Mouse (Mus musculus): ENCODE measurements at regions not wholly inside any gene's neighbourhood (a gene's known extent, or its start where the extent isn't known, plus 50 kb on each side); places are given as distances from the start of the nearest gene placed in this dataset.

DNA sequence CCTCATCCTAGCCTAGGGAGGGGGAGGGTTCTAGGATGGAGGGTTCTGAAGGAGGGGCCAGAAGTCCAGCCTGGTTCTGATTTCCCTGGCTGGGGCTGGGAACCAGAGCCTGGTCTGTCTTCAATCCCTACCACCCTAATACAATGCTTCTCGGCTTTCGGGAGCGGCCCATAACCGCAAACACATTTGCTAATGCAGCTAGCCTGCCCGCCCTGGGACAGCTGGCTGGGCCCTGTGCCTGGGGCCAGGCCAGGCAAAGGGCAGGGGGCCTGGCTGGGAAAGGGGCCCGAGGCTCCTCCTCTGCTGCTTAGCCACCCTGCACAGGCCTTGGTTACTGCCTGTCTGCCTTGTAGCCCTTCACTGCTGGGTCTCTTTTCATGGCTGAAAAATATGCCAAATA is 74.9 kb downstream of the Pja1 start:
- no peak overlapping the region for H3K9ac ChIP-seq (replicated peaks; ENCODE audit: low read length)
- H3K27me3 ChIP-seq (ENCODE audit: insufficient read depth, low read length), result peaks cover 20% of the 10 kb centered on the region; the same call in 1 of the 2 replicates
- no peak overlapping the region for H3K4me2 ChIP-seq (replicated peaks; ENCODE audit: low read depth, low read length)
- no peak overlapping the region for H3K4me3 ChIP-seq (ENCODE audit: low read length)
- no peaks in the 10 kb centered on the region for H3K36me3 ChIP-seq (ENCODE audit: insufficient read depth, low read length)
- H3K9me3 ChIP-seq (ENCODE audit: low read length), result no peaks in the 10 kb centered on the region
- WGBS, result 46% methylated on average over 6 of the region's 6 CpGs
- peaks cover 16% of the 10 kb centered on the region; the same call in 1 of the 2 replicates for H3K4me1 ChIP-seq (ENCODE audit: insufficient read depth, low read length)
- H3K27ac ChIP-seq (ENCODE audit: low read length), result no peak overlapping the region
- 0 out of 2 replicates have a peak, but pooled peaks have one; percentile 30 for ATAC-seq (ENCODE audit: low FRiP score, low TSS enrichment)

DNA sequence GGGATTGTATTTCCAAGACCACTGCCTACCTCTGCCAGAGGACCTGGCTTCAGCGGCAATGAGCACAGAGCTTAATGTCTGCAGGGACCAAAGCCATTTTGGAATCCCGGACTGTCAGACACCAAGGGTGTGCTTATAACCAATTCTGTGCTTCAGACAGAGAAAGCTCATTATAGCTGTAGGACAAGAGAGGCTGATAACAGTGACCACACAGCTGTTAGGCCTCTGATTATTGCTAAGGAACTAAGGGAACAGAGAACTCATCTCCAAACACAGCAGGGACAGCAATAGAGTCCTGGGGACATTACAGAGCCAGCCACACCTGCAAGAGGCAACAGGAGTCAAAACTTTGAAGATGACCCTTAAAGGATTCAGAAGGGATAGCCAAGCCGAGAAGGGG is 76.0 kb downstream of the Pja1 start:
- H3K4me2 ChIP-seq (replicated peaks; ENCODE audit: low read depth, low read length), result no peak overlapping the region
- no peak overlapping the region for H3K27ac ChIP-seq (ENCODE audit: low read length)
- peaks cover 20% of the 10 kb centered on the region; the same call in 1 of the 2 replicates for H3K27me3 ChIP-seq (ENCODE audit: insufficient read depth, low read length)
- H3K4me1 ChIP-seq (ENCODE audit: insufficient read depth, low read length), result peaks cover 19% of the 10 kb centered on the region; the same call in 1 of the 2 replicates
- no peaks in the 10 kb centered on the region for H3K9me3 ChIP-seq (ENCODE audit: low read length)
- no peak overlapping the region for H3K4me3 ChIP-seq (ENCODE audit: low read length)
- no peak for ATAC-seq (ENCODE audit: low FRiP score, low TSS enrichment)
- no peaks in the 10 kb centered on the region for H3K36me3 ChIP-seq (ENCODE audit: insufficient read depth, low read length)
- 87% methylated on average over 3 of the region's 3 CpGs for WGBS
- H3K9ac ChIP-seq (replicated peaks; ENCODE audit: low read length), result no peak overlapping the region

DNA sequence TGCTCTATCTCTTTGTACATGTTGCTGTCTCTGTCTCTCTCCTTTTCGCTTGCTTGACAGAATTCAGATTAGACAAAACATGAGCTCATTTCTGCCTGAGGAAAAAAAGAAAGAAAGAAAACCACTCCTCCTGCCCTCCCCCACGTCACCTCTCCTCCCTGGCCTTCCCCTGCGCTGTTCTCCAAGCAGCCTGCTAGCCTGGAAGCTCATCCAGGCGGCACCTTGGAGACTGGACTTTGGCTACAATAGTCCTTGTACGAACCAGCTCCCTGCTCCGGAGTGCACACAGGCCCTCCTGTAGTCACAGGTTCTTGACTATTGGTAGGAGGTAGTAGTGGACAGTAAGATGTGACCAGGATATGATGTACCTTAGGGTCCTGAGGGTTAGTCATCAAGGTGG is 79.4 kb downstream of the Pja1 start:
- Histone ChIP-seq H3K27me3 (ENCODE audit: insufficient read depth, low read length) (peaks cover 21% of the 10 kb centered on the region; the same call in 1 of the 2 replicates), H3K4me1 (ENCODE audit: insufficient read depth, low read length) (peaks cover 16% of the 10 kb centered on the region; the same call in 1 of the 2 replicates), H3K4me3 (ENCODE audit: low read length) (no peak overlapping the region), H3K9me3 (ENCODE audit: low read length) (no peaks in the 10 kb centered on the region), H3K27ac (ENCODE audit: low read length) (no peak overlapping the region; the same call in 1 of the 2 replicates), H3K9ac (replicated peaks; ENCODE audit: low read length) (no peak overlapping the region), H3K36me3 (ENCODE audit: insufficient read depth, low read length) (no peaks in the 10 kb centered on the region), H3K4me2 (replicated peaks; ENCODE audit: low read depth, low read length) (no peak overlapping the region)
- 62% methylated on average over 6 of the region's 6 CpGs for WGBS
- ATAC-seq (ENCODE audit: low FRiP score, low TSS enrichment), result peak; percentile 66; the same call in 1 of the 2 replicates

DNA sequence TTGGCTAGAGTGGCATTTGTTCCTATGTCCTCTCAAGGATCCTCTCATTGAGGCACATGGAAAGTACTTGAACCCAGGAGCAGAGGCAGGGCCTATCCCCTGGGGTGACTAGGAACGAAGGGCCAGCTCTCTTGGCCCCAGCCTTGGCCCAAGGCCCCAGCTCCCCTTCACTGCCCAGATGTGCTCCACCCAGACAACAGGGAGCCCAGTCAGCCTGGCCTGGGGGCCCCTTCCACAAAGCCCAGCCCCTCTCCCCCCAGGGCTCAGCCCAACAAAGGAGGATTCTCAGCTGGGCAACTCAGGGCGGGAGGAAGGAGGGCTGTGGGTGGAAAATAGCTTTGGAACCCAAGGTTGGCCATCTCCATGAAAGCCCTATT is 80.6 kb downstream of the Pja1 start:
- Histone ChIP-seq H3K27me3 (ENCODE audit: insufficient read depth, low read length) (peaks cover 30% of the 10 kb centered on the region; the same call in 1 of the 2 replicates), H3K9me3 (ENCODE audit: low read length) (no peaks in the 10 kb centered on the region), H3K4me1 (ENCODE audit: insufficient read depth, low read length) (peaks cover 16% of the 10 kb centered on the region; the same call in 1 of the 2 replicates), H3K36me3 (ENCODE audit: insufficient read depth, low read length) (no peaks in the 10 kb centered on the region), H3K9ac (replicated peaks; ENCODE audit: low read length) (no peak overlapping the region), H3K27ac (ENCODE audit: low read length) (peak overlapping the region; percentile 46; the same call in 1 of the 2 replicates), H3K4me2 (replicated peaks; ENCODE audit: low read depth, low read length) (no peak overlapping the region), H3K4me3 (ENCODE audit: low read length) (no peak overlapping the region)
- 0 out of 2 replicates have a peak, but pooled peaks have one; percentile 8 for ATAC-seq (ENCODE audit: low FRiP score, low TSS enrichment)
- 82% methylated on average over 2 of the region's 2 CpGs for WGBS

DNA sequence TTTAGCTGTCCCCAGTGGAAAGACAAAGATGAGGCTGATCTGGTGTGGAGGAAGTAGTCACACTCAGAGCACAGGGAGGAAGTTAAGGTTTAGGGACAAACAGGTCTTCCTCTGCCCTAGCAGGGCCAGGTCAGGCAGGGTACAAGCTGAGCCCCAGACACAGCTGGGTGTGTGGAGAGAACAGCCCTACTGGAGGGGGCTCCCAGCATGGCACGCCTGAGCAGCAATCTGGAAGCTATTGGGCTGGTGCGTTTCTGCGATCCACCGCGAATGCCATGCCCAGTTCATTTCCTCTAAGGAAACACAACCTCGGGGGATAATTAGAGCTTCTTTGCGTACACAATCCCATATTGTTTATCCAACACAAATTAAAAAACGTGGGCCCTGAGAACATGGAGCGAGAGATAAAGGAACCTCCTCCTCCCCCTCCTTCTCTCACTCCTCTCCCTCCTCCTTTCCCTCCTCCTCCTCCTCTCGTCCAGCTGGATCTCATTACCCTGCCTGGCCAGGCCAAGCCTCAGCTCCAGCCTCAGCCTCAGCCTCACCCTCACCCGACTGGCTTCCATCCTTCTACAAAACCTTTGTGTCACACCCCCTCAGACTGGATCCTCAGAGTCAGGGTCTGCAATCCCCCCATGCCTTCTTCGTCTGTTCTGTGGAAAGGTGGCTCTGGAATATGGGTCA is 81.2 kb downstream of the Pja1 start:
- WGBS, result 41% methylated on average over 12 of the region's 12 CpGs
- Histone ChIP-seq H3K4me3 (ENCODE audit: low read length) (no peak overlapping the region), H3K36me3 (ENCODE audit: insufficient read depth, low read length) (no peaks in the 10 kb centered on the region), H3K9ac (replicated peaks; ENCODE audit: low read length) (no peak overlapping the region), H3K4me2 (replicated peaks; ENCODE audit: low read depth, low read length) (no peak overlapping the region), H3K9me3 (ENCODE audit: low read length) (no peaks in the 10 kb centered on the region), H3K27ac (ENCODE audit: low read length) (peak overlapping the region; percentile 46; the same call in 1 of the 2 replicates), H3K27me3 (ENCODE audit: insufficient read depth, low read length) (peaks cover 27% of the 10 kb centered on the region; the same call in 1 of the 2 replicates), H3K4me1 (ENCODE audit: insufficient read depth, low read length) (peaks cover 16% of the 10 kb centered on the region; the same call in 1 of the 2 replicates)
- peak; percentile 64; the same call in 1 of the 2 replicates for ATAC-seq (ENCODE audit: low FRiP score, low TSS enrichment)

DNA sequence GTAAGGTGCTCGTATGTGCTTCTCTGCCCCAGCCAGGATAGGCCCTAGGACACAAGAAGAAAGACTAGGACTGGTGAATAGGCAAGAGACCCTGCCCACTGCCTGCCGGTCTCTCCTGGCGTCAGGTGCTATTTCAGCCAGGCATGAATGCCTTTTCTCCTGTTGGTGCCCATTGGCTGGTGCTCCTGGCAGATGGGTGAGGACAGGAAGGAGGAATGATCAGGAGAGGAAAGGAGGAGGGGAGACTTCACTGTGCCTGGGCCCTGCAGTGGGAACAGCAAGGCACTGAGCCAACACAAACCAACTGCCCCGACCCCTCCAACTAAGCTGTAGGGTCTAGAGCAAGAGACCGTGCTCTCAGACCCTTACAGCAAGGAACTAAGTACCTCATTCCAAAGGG is 100.4 kb downstream of the Pja1 start:
- no peak for ATAC-seq (ENCODE audit: low FRiP score, low TSS enrichment)
- Histone ChIP-seq H3K27ac (ENCODE audit: low read length) (no peak overlapping the region), H3K4me1 (ENCODE audit: insufficient read depth, low read length) (no peaks in the 10 kb centered on the region), H3K4me3 (ENCODE audit: low read length) (no peak overlapping the region), H3K27me3 (ENCODE audit: insufficient read depth, low read length) (peaks cover 35% of the 10 kb centered on the region), H3K9ac (replicated peaks; ENCODE audit: low read length) (no peak overlapping the region), H3K36me3 (ENCODE audit: insufficient read depth, low read length) (no peaks in the 10 kb centered on the region), H3K4me2 (replicated peaks; ENCODE audit: low read depth, low read length) (no peak overlapping the region), H3K9me3 (ENCODE audit: low read length) (no peaks in the 10 kb centered on the region)
- WGBS, result 65% methylated on average over 5 of the region's 5 CpGs

DNA sequence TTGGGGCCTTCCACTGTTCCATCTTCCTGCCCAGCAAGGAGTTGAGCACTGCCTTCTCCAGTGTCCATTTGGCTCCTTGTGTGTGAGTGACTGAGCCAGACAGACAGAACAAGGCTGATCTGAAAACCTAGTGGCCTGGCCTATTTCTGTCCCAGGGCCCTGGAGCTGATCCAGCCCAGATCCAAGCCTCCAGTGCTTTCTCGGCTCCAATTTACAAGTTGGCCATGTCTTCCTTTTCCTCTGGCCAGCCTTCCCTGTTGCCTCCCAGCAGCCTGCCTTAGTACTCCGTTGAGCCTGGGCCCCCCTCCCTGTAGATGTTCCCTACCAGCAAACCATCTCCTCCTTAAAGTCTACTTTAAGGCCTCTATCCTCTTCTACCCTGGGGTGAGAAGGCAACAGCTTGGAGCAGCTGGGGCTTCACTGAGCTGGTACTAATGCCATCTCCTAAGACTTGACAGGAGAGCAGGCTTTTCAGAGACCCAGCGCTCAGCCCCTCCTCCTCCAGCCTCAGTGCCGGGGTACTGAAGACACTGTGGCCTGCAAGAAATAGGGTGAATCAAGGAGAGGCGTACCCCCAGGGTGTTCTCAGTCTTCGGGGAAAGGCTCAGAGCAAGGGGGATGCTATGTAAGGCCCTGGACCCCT is 101.7 kb downstream of the Pja1 start:
- WGBS, result 79% methylated on average over 6 of the region's 6 CpGs
- H3K27me3 ChIP-seq (ENCODE audit: insufficient read depth, low read length), result peaks cover 43% of the 10 kb centered on the region
- no peak overlapping the region for H3K4me3 ChIP-seq (ENCODE audit: low read length)
- no peak for ATAC-seq (ENCODE audit: low FRiP score, low TSS enrichment)
- no peaks in the 10 kb centered on the region for H3K36me3 ChIP-seq (ENCODE audit: insufficient read depth, low read length)
- H3K27ac ChIP-seq (ENCODE audit: low read length), result no peak overlapping the region
- H3K9ac ChIP-seq (replicated peaks; ENCODE audit: low read length), result no peak overlapping the region
- no peak overlapping the region for H3K4me2 ChIP-seq (replicated peaks; ENCODE audit: low read depth, low read length)
- no peaks in the 10 kb centered on the region for H3K9me3 ChIP-seq (ENCODE audit: low read length)
- no peaks in the 10 kb centered on the region for H3K4me1 ChIP-seq (ENCODE audit: insufficient read depth, low read length)

DNA sequence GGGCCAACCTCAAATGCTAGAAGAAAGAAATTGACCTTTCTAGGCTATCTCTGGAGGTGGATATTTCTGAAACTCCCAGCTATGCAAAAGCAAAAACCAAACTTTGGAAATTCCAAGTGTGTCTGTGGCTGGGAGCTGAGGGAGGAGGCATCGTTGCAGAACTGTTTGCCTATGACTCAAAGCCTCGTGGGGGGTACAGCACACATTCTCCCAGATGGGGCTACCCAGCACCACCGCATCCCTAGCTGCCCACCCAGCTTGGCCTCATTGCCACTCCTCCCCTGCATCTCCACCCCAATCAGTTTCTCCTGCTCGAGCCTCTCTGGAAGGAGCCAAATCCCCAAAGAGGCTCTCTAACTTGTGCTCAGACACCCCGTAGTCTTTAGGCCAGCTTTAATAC is 107.0 kb downstream of the Pja1 start:
- Histone ChIP-seq H3K9me3 (ENCODE audit: low read length) (no peaks in the 10 kb centered on the region), H3K4me1 (ENCODE audit: insufficient read depth, low read length) (no peaks in the 10 kb centered on the region), H3K27ac (ENCODE audit: low read length) (no peak overlapping the region), H3K4me2 (replicated peaks; ENCODE audit: low read depth, low read length) (no peak overlapping the region), H3K36me3 (ENCODE audit: insufficient read depth, low read length) (no peaks in the 10 kb centered on the region), H3K27me3 (ENCODE audit: insufficient read depth, low read length) (peaks cover 44% of the 10 kb centered on the region), H3K9ac (replicated peaks; ENCODE audit: low read length) (no peak overlapping the region), H3K4me3 (ENCODE audit: low read length) (no peak overlapping the region)
- 76% methylated on average over 5 of the region's 5 CpGs for WGBS
- ATAC-seq (ENCODE audit: low FRiP score, low TSS enrichment), result no peak

DNA sequence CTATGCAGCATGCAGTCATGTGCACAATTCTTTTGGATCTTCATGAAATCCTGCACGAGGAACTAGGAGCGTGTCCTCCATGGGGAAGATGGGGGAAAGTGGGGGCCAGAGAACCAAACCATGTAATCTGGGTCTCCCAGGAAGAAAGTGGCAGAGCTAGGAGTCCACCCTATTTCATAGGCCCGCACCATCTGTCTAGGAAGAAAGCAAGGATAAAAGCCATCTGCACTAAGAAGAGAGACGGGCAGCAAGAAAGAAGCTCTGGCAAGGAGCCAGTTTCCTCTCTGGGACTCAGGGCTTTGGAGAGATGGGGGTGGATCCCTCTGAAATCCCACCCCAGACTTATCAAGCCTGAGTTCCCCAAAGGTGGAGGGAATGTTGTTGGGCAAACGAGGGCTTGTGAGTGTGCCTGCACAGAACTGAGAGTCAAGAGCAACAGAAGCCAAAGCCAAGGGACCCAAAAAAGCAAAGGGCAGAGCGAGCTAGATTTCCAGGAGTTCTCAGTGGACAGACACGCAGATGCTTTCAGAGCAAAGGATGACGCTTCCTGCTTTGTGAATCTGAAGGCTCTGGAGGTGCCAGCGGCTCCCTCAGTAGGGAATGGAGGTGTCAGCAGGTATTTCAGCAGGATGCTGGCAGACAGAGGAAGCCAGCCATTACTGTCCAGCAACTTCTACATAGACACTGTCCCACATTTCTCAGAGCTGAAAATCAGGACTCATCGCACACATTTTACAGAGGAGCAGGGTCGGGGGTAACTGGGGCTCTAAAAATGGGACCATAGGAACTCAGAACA is 110.8 kb downstream of the Pja1 start:
- no peaks in the 10 kb centered on the region for H3K36me3 ChIP-seq (ENCODE audit: insufficient read depth, low read length)
- no peak for ATAC-seq (ENCODE audit: low FRiP score, low TSS enrichment)
- H3K9me3 ChIP-seq (ENCODE audit: low read length), result no peaks in the 10 kb centered on the region
- peaks cover 60% of the 10 kb centered on the region for H3K27me3 ChIP-seq (ENCODE audit: insufficient read depth, low read length)
- no peak overlapping the region for H3K4me3 ChIP-seq (ENCODE audit: low read length)
- no peak overlapping the region for H3K4me2 ChIP-seq (replicated peaks; ENCODE audit: low read depth, low read length)
- 73% methylated on average over 11 of the region's 11 CpGs for WGBS
- peaks cover 8% of the 10 kb centered on the region; the same call in 1 of the 2 replicates for H3K4me1 ChIP-seq (ENCODE audit: insufficient read depth, low read length)
- H3K27ac ChIP-seq (ENCODE audit: low read length), result no peak overlapping the region
- H3K9ac ChIP-seq (replicated peaks; ENCODE audit: low read length), result no peak overlapping the region
